In genomic region chr6:128034317-128035249, GRCm38 (mm10) we compare ENCODE assay signal across 8 mouse cellular contexts.
A peak's percentile ranks its signal among the peaks of the same experiment; 100 is the strongest.
DNase-seq lines count a peak whose midpoint lies in the region; ATAC-seq and TF ChIP-seq lines count a peak whose summit lies in the region.

No protein-coding gene starts in this region.

- peak overlapping the region; percentile 98 for H3K4me2 ChIP-seq in forebrain, embryonic 11.5 days (ENCODE audit: low read depth, low read length, severe bottlenecking)
- peak overlapping the region; percentile 95 for H3K4me2 ChIP-seq in heart, embryonic 16.5 days (ENCODE audit: low read depth, low read length)

- no peaks in the 10 kb centered on the region for H3K9me3 ChIP-seq in forebrain, embryonic 11.5 days (ENCODE audit: control insufficient read depth, low read length)
- no peaks in the 10 kb centered on the region for H3K9me3 ChIP-seq in heart, embryonic 16.5 days (replicated peaks; ENCODE audit: control insufficient read depth, low read length)

- no peak overlapping the region for H3K27ac ChIP-seq in forebrain, embryonic 11.5 days (ENCODE audit: low read depth, low read length)
- peak overlapping the region; percentile 96 for H3K27ac ChIP-seq in heart, embryonic 16.5 days (ENCODE audit: low read length)

- peak overlapping the region; percentile 59 for H3K9ac ChIP-seq in forebrain, embryonic 11.5 days (ENCODE audit: low read length)
- H3K9ac ChIP-seq in heart, embryonic 16.5 days (ENCODE audit: low read length), result peak overlapping the region; percentile 91

- peak overlapping the region; percentile 47 for H3K4me3 ChIP-seq in forebrain, embryonic 11.5 days (ENCODE audit: low read depth, low read length)
- H3K4me3 ChIP-seq in heart, embryonic 16.5 days (ENCODE audit: low read length), result peak overlapping the region; percentile 70

- peak; percentile 85 for DNase-seq in NIH3T3 (ENCODE audit: low read depth)
- DNase-seq in brain, embryonic 14.5 days (ENCODE audit: low read depth), result peak; percentile 92
- peak; percentile 90 for DNase-seq in forebrain, embryonic 11.5 days (ENCODE audit: low spot score)
- peak; percentile 79 for DNase-seq in kidney, postnatal 14 days
- peak; percentile 58 to 79 for DNase-seq in lung, postnatal 4 days
- DNase-seq in right cerebral cortex, postnatal 4 days, result peak; percentile 75

- under 1% methylated on average over 79 of the region's 80 CpGs for WGBS in forebrain, embryonic 11.5 days
- WGBS in heart, embryonic 16.5 days, result 2% methylated on average over 80 of the region's 80 CpGs

- H3K27me3 ChIP-seq in forebrain, embryonic 11.5 days (ENCODE audit: control insufficient read depth, insufficient read depth, low read length), result peaks cover 21% of the 10 kb centered on the region
- no peaks in the 10 kb centered on the region for H3K27me3 ChIP-seq in heart, embryonic 16.5 days (ENCODE audit: control insufficient read depth, insufficient read depth, low read length)

- TF ChIP-seq POLR2A in brain, embryonic 14.5 days (IDR thresholded peaks at IDR 0.05; ENCODE audit: borderline replicate concordance, extremely low read depth, insufficient read depth, insufficient read length, poor library complexity, severe bottlenecking), result peak; percentile 33; the same call in 1 of the 2 replicates

- TF ChIP-seq CTCF in brain, embryonic 14.5 days (IDR thresholded peaks at IDR 0.05; ENCODE audit: borderline replicate concordance, extremely low read depth, insufficient read depth, insufficient read length), result peak; percentile 27; the same call in 1 of the 2 replicates

- no peaks in the 10 kb centered on the region for H3K36me3 ChIP-seq in forebrain, embryonic 11.5 days (ENCODE audit: control insufficient read depth, insufficient read depth, low read length)
- H3K36me3 ChIP-seq in heart, embryonic 16.5 days (ENCODE audit: control insufficient read depth, insufficient read depth), result no peaks in the 10 kb centered on the region

- peaks cover 19% of the 10 kb centered on the region; the same call in 1 of the 2 replicates for H3K4me1 ChIP-seq in forebrain, embryonic 11.5 days (replicated peaks; ENCODE audit: control insufficient read depth, insufficient read depth, low read length)
- H3K4me1 ChIP-seq in heart, embryonic 16.5 days (ENCODE audit: control insufficient read depth, insufficient read depth, low read length), result peaks cover 72% of the 10 kb centered on the region

- peak; percentile 82 for ATAC-seq in forebrain, embryonic 11.5 days (replicated peaks; ENCODE audit: low FRiP score)
- peak; percentile 80 for ATAC-seq in heart, embryonic 16.5 days (replicated peaks; ENCODE audit: extremely low read depth, insufficient read depth, low FRiP score)
- ATAC-seq in activated CD4-positive, CD25-positive, alpha-beta regulatory T cell, adult 4 months, result no peak
